Mouse (Mus musculus) lung, embryonic 15.5 days (tissue): ENCODE measurements at regions not wholly inside any gene's neighbourhood (a gene's known extent, or its start where the extent isn't known, plus 50 kb on each side); places are given as distances from the start of the nearest gene placed in this dataset.

Source experiments
- ATAC-seq: fragments of 200-750 bp; cut with Nextera tagmentation; 2 replicates; pipeline ENCODE4 v1.8.0; 2017; ENCODE audit warnings: moderate number of reproducible peaks, borderline replicate concordance; ENCODE audit not compliant: low FRiP score, low TSS enrichment; ENCODE audit errors: extremely low read depth
- H3K27ac ChIP-seq: fragments of 300-500 bp; sonication (generic); 2 replicates; pipeline ENCODE4 v1.5.1; 2015; ENCODE audit warnings: moderate library complexity, mild to moderate bottlenecking, inconsistent platforms
- H3K27me3 ChIP-seq: fragments of 300-500 bp; sonication (generic); 2 replicates; pipeline ENCODE4 v1.6.1; 2015; ENCODE audit warnings: inconsistent platforms
- H3K36me3 ChIP-seq: fragments of 300-500 bp; sonication (generic); 2 replicates; pipeline ENCODE4 v1.6.1; 2015; ENCODE audit warnings: inconsistent platforms
- H3K4me1 ChIP-seq: fragments of 300-500 bp; sonication (generic); 2 replicates; pipeline ENCODE4 v1.6.1; 2015; ENCODE audit warnings: inconsistent platforms
- H3K4me2 ChIP-seq: fragments of 300-500 bp; sonication (generic); 2 replicates; pipeline ENCODE4 v1.6.1; 2015; ENCODE audit warnings: inconsistent platforms, mild to moderate bottlenecking, moderate library complexity
- H3K4me3 ChIP-seq: fragments of 300-500 bp; sonication (generic); 2 replicates; pipeline ENCODE4 v1.5.1; 2015; ENCODE audit warnings: mild to moderate bottlenecking, inconsistent platforms
- H3K9ac ChIP-seq: fragments of 300-500 bp; sonication (generic); 2 replicates; pipeline ENCODE4 v1.6.1; 2015; ENCODE audit warnings: inconsistent platforms
- H3K9me3 ChIP-seq: fragments of 300-500 bp; sonication (generic); 2 replicates; pipeline ENCODE4 v1.6.1; 2016; ENCODE audit warnings: inconsistent platforms
- WGBS: fragments of 180-500 bp; shearing (Covaris S2); methylation state at CpG from one replicate; pipeline ENCODE4 v1.1.7; 2015; 5-methylcytosine and 5-hydroxymethylcytosine counted together

GRCm38 (mm10) chr4:56084205-56084604 is 551.9 kb upstream of the Klf4 start:
- Histone ChIP-seq H3K9me3 (no peaks in the 10 kb centered on the region), H3K27ac (no peak overlapping the region), H3K4me2 (no peak overlapping the region), H3K27me3 (no peaks in the 10 kb centered on the region), H3K4me1 (no peaks in the 10 kb centered on the region), H3K9ac (no peak overlapping the region), H3K4me3 (no peak overlapping the region), H3K36me3 (no peaks in the 10 kb centered on the region)
- WGBS, result 54% methylated on average over 1 of the region's 1 CpGs
- no peak for ATAC-seq

DNA sequence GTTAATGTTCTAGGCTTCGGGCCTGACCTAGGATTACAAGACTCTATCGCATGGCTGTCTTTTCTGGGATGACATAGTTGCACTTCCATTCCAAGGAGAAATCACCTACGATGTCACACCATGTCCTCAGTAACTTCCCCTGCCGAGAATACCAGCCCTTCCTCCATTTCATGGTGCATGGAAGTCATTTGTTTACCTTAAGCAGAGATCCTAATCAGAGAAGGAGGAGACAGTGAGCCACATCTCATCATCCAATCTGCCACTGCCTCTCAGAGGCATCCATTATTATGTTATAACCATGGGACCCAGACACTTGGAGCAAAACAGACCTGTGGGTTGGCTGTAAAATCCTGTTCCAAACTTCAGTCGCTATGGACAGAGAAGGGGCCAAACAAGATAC is 550.1 kb upstream of the Klf4 start:
- Histone ChIP-seq H3K27ac (no peak overlapping the region), H3K9me3 (no peaks in the 10 kb centered on the region), H3K27me3 (no peaks in the 10 kb centered on the region), H3K4me2 (no peak overlapping the region), H3K4me3 (no peak overlapping the region), H3K36me3 (no peaks in the 10 kb centered on the region), H3K4me1 (no peaks in the 10 kb centered on the region), H3K9ac (no peak overlapping the region)
- 58% methylated on average over 5 of the region's 5 CpGs for WGBS
- no peak for ATAC-seq

DNA sequence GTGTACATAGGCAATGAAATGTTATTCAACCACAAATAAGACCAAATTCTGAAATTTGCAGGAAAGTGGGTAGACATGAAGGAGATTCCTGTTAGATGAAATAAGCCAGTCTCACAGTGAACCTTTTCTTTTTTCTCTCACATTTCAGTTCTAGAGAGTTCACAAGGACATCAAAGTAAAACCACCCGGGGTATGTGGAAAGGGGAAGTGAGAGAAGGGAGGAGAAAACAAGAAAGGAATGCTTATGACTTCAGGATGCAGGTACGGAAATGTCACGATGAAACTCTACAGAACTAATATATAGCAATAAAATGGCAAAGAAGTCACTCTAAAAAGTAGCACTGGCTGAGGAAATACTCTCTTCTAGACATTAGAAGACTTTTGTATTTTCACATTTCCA is 548.7 kb upstream of the Klf4 start:
- Histone ChIP-seq H3K36me3 (no peaks in the 10 kb centered on the region), H3K27ac (no peak overlapping the region), H3K4me1 (no peaks in the 10 kb centered on the region), H3K4me2 (no peak overlapping the region), H3K9me3 (no peaks in the 10 kb centered on the region), H3K4me3 (no peak overlapping the region), H3K27me3 (no peaks in the 10 kb centered on the region), H3K9ac (no peak overlapping the region)
- 72% methylated on average over 3 of the region's 3 CpGs for WGBS
- ATAC-seq, result no peak

GRCm38 (mm10) chr4:56070664-56071334 is 538.5 kb upstream of the Klf4 start:
- Histone ChIP-seq H3K27me3 (peaks cover 5% of the 10 kb centered on the region; the same call in 1 of the 2 replicates), H3K4me3 (no peak overlapping the region), H3K9me3 (no peaks in the 10 kb centered on the region), H3K9ac (no peak overlapping the region), H3K4me1 (no peaks in the 10 kb centered on the region), H3K4me2 (no peak overlapping the region), H3K27ac (no peak overlapping the region), H3K36me3 (no peaks in the 10 kb centered on the region)
- peak; percentile 73; the same call in 1 of the 2 replicates for ATAC-seq
- 45% methylated on average over 6 of the region's 6 CpGs for WGBS

DNA sequence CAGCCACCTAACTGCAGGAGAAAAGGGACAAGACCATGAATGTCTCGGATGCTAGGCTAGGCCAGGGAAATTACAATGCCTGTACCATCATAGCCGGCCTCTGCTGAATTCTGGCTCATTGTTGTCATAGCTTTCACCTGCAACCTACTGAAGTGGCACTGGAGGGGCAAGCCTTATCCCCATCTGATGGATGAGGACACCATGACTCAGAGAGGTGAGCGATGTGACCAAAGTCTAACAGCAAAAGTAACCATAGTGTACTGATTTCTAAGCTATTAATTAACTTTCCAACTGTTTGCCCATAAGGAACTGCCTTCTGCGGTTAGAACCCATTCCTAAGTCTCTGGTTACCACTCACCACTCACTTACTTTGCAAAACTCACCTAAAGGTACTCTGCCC is 536.6 kb upstream of the Klf4 start:
- no peak overlapping the region for H3K4me3 ChIP-seq
- WGBS, result 95% methylated on average over 4 of the region's 4 CpGs
- H3K9ac ChIP-seq, result no peak overlapping the region
- no peak overlapping the region for H3K27ac ChIP-seq
- no peaks in the 10 kb centered on the region for H3K9me3 ChIP-seq
- no peaks in the 10 kb centered on the region for H3K27me3 ChIP-seq
- H3K4me2 ChIP-seq, result no peak overlapping the region
- no peaks in the 10 kb centered on the region for H3K4me1 ChIP-seq
- ATAC-seq, result no peak
- no peaks in the 10 kb centered on the region for H3K36me3 ChIP-seq

DNA sequence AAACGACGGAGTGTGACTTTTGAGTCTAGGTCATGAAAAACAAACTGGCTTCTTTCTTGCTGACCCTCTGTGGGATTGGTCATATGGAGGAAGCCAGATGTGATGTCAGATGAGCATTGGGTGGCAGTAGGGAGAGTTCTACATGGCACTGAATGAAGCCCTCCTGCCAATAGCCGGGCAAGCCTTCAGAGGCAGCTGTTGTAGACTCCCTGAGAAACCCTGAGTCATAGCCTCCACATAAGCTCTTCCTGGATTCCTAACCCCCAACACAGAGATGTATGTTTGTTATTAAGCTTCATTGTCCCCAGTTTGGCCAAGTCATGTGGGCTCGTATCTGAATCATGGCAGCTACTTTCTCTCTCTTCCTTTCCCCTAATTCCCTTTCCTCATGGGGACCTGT is 532.4 kb upstream of the Klf4 start:
- H3K4me2 ChIP-seq, result no peak overlapping the region
- H3K9me3 ChIP-seq, result no peaks in the 10 kb centered on the region
- no peaks in the 10 kb centered on the region for H3K36me3 ChIP-seq
- no peak overlapping the region for H3K27ac ChIP-seq
- no peak for ATAC-seq
- no peaks in the 10 kb centered on the region for H3K4me1 ChIP-seq
- 86% methylated on average over 4 of the region's 4 CpGs for WGBS
- H3K27me3 ChIP-seq, result no peaks in the 10 kb centered on the region
- H3K9ac ChIP-seq, result no peak overlapping the region
- no peak overlapping the region for H3K4me3 ChIP-seq

DNA sequence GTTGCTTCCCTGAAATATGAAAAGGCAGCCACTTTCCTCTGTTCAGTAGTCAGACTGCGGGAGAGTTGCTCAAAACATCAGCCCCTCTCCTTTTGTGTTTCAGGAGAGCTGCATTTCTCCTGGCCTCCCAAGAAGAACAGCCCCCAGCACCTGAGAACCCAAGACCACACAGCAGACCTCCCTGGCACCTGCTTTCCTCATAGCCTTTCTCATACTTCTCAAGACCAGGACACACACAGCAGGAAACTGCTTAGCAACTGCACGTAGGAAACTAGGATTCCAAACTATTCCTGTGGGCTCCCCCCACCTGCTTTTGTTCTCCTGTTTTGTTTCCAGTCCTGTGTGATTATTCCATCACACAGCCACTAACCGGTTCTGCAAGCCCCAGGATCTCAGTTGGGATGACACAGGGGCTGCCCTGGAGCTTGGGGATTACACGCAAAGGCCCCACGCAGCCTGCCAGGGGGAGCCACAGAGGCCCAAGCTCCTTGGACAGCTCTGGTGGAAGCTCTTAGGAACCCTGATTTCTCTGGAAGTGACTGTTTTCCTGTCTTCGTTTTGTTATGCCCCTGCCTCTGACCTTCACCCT is 519.6 kb upstream of the Klf4 start:
- H3K9me3 ChIP-seq, result no peaks in the 10 kb centered on the region
- 35% methylated on average over 6 of the region's 6 CpGs for WGBS
- H3K4me1 ChIP-seq, result peaks cover 7% of the 10 kb centered on the region; the same call in 1 of the 2 replicates
- H3K36me3 ChIP-seq, result no peaks in the 10 kb centered on the region
- no peak overlapping the region for H3K4me3 ChIP-seq
- no peak overlapping the region for H3K27ac ChIP-seq
- ATAC-seq, result peak; percentile 31; the same call in 1 of the 2 replicates
- no peaks in the 10 kb centered on the region for H3K27me3 ChIP-seq
- no peak overlapping the region for H3K4me2 ChIP-seq
- no peak overlapping the region for H3K9ac ChIP-seq

DNA sequence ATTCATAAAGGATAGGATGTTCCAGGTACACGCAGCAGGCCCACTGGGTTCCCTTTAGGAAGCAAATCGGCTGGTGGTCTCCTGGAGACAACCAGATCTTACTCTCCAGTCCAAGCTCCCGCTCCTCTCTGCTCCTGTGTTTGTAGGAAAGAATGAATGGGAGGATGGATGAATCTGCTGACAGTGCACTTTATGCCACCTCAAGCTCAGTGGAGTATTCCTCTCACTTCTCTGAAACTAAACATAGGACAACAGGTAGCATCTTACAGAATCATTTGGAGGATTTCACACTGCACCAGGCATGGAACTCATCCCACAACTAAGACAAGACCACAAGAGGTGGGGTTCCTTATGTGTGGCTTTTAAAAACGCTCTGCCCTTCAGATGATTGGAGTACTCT is 507.1 kb upstream of the Klf4 start:
- ATAC-seq, result no peak

GRCm38 (mm10) chr4:56036334-56036733 is 504.1 kb upstream of the Klf4 start:
- WGBS, result 73% methylated on average over 6 of the region's 6 CpGs
- Histone ChIP-seq H3K4me1 (no peaks in the 10 kb centered on the region), H3K9ac (no peak overlapping the region), H3K4me2 (no peak overlapping the region), H3K27ac (no peak overlapping the region), H3K27me3 (no peaks in the 10 kb centered on the region), H3K4me3 (no peak overlapping the region), H3K36me3 (no peaks in the 10 kb centered on the region), H3K9me3 (no peaks in the 10 kb centered on the region)
- no peak for ATAC-seq

More for the DNA sequence above, 507.1 kb upstream of the Klf4 start:
- no peaks in the 10 kb centered on the region for H3K36me3 ChIP-seq
- H3K9ac ChIP-seq, result no peak overlapping the region
- H3K4me3 ChIP-seq, result no peak overlapping the region
- no peaks in the 10 kb centered on the region for H3K27me3 ChIP-seq
- H3K27ac ChIP-seq, result no peak overlapping the region
- no peak overlapping the region for H3K4me2 ChIP-seq
- H3K9me3 ChIP-seq, result no peaks in the 10 kb centered on the region
- 88% methylated on average over 4 of the region's 4 CpGs for WGBS
- H3K4me1 ChIP-seq, result no peaks in the 10 kb centered on the region

DNA sequence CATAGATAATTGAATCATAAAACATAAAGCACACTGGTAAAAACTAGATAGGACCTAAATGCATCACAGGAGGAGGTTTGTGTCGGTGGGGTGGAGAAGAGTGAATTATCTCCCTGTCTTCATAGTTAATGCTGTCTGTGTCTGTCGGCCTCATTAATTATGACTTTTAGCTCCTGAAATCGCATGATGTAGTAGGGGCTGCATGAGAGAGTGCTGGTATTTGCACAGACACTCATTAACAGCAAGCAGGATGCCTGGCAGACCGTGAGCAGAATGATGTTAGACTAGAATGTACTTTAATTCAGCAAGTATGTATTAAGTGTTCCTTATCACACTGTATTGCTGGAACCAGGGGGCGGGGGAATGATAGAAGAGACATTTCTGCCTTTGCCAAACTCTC is 503.3 kb upstream of the Klf4 start:
- Histone ChIP-seq H3K4me1 (no peaks in the 10 kb centered on the region), H3K27me3 (no peaks in the 10 kb centered on the region), H3K27ac (no peak overlapping the region), H3K4me2 (no peak overlapping the region), H3K36me3 (no peaks in the 10 kb centered on the region), H3K9me3 (no peaks in the 10 kb centered on the region), H3K4me3 (no peak overlapping the region), H3K9ac (no peak overlapping the region)
- WGBS, result 46% methylated on average over 5 of the region's 5 CpGs
- ATAC-seq, result no peak

- Histone ChIP-seq H3K9ac (no peak overlapping the region), H3K4me3 (no peak overlapping the region), H3K4me2 (no peak overlapping the region), H3K4me1 (no peaks in the 10 kb centered on the region), H3K36me3 (no peaks in the 10 kb centered on the region), H3K9me3 (no peaks in the 10 kb centered on the region), H3K27ac (no peak overlapping the region), H3K27me3 (peaks cover 3% of the 10 kb centered on the region; the same call in 1 of the 2 replicates)
- WGBS, result 70% methylated on average over 3 of the region's 3 CpGs
- no peak for ATAC-seq
Observed at GRCm38 (mm10) chr4:56028441-56028840, 496.2 kb upstream of the Klf4 start.

- Histone ChIP-seq H3K4me2 (no peak overlapping the region), H3K4me3 (no peak overlapping the region), H3K27me3 (peaks cover 3% of the 10 kb centered on the region; the same call in 1 of the 2 replicates), H3K9me3 (no peaks in the 10 kb centered on the region), H3K4me1 (no peaks in the 10 kb centered on the region), H3K36me3 (no peaks in the 10 kb centered on the region), H3K27ac (no peak overlapping the region), H3K9ac (no peak overlapping the region)
- 78% methylated on average over 6 of the region's 6 CpGs for WGBS
- ATAC-seq, result no peak
Observed at GRCm38 (mm10) chr4:56027258-56027657, 495.0 kb upstream of the Klf4 start.
